Mouse (Mus musculus) neural tube, postnatal 0 days (tissue): ENCODE data around the gene Cdh15. TPM values are rescaled to one million over a fixed set of nuclear protein-coding genes. Genes with fewer than 3 reads are reported as not detected.

ENCODE experiments used
- polyA plus RNA-seq: library from polyadenylated mRNA; unstranded; fragments of >200 nt; fragmentation: Nextera tagmentation; extraction: Ambion mirVana; gene quantifications from 2 replicates; pipeline ENCODE4 v1.2.1, GENCODE M21; 2015

Gene Cdh15
- polyA plus RNA-seq, result 2.5 and 2.7 TPM in 2 replicates

GRCm38 (mm10) chr8:122847829-122848561 is at the start of gene Cdh15:
TSS of gene Cdh15 (plus strand) at chr8:122847966.

Other genes starting within 250 kb of the Cdh15 start
- gene Galns, start 236.5 kb upstream of the Cdh15 start, polyA plus RNA-seq, result 8.8 and 8.9 TPM in 2 replicates
- gene Trappc2l, start 236.3 kb upstream of the Cdh15 start, polyA plus RNA-seq, result 125 and 146 TPM in 2 replicates
- gene Pabpn1l, start 225.2 kb upstream of the Cdh15 start, polyA plus RNA-seq, result not detected in 2 replicates
- gene Cbfa2t3, start 148.9 kb upstream of the Cdh15 start, polyA plus RNA-seq, result 8.8 and 10.2 TPM in 2 replicates
- 17.4 and 18.5 TPM in 2 replicates for gene Acsf3, start 72.5 kb upstream of the Cdh15 start, polyA plus RNA-seq
- 77.8 and 81.7 TPM in 2 replicates for gene Ankrd11, start 194.3 kb downstream of the Cdh15 start, polyA plus RNA-seq
- 47.6 and 54.2 TPM in 2 replicates for gene Spg7, start 215.0 kb downstream of the Cdh15 start, polyA plus RNA-seq